Mouse (Mus musculus): ENCODE results near the gene Amy2a1. TPM values are rescaled to one million over a fixed set of nuclear protein-coding genes. Genes with fewer than 3 reads are reported as not detected.
"Not testable (repeated sequence)": the region's sequence is repeated elsewhere in the genome, so short reads cannot be mapped to it uniquely, and the experiment has no call there.

Gene Amy2a1
- polyA plus RNA-seq (2015; fragmentation: Nextera tagmentation; extraction: Ambion mirVana): 0.17 and 12.3 TPM in 2 replicates

- H3K27ac ChIP-seq; H3K27me3 ChIP-seq; H3K4me2 ChIP-seq; H3K36me3 ChIP-seq; H3K9me3 ChIP-seq; ATAC-seq (ENCODE audit: borderline replicate concordance, extremely low read depth, low FRiP score, low TSS enrichment); H3K4me1 ChIP-seq; H3K9ac ChIP-seq; H3K4me3 ChIP-seq: not testable (repeated sequence)
- 78% methylated on average over 3 of the region's 3 CpGs for WGBS
These were observed at the start of gene Amy2a1 for GRCm38 (mm10) chr3:113532328-113532727. Gene Amy2a1 (minus strand): TSS chr3:113532428.

GRCm38 (mm10) chr3:113574578-113574977, 42.4 kb upstream of the Amy2a1 start:
- ATAC-seq (ENCODE audit: borderline replicate concordance, extremely low read depth, low FRiP score, low TSS enrichment): no peak
- Histone ChIP-seq H3K9ac (no peak overlapping the region), H3K4me1 (no peaks in the 10 kb centered on the region), H3K9me3 (no peaks in the 10 kb centered on the region), H3K36me3 (no peaks in the 10 kb centered on the region), H3K4me2 (no peak overlapping the region), H3K27me3 (no peaks in the 10 kb centered on the region), H3K27ac (no peak overlapping the region), H3K4me3 (no peak overlapping the region)
- 68% methylated on average over 4 of the region's 4 CpGs for WGBS

- no peak overlapping the region for H3K9ac ChIP-seq
These were observed 41.9 kb upstream of the Amy2a1 start for GRCm38 (mm10) chr3:113574138-113574537.

DNA sequence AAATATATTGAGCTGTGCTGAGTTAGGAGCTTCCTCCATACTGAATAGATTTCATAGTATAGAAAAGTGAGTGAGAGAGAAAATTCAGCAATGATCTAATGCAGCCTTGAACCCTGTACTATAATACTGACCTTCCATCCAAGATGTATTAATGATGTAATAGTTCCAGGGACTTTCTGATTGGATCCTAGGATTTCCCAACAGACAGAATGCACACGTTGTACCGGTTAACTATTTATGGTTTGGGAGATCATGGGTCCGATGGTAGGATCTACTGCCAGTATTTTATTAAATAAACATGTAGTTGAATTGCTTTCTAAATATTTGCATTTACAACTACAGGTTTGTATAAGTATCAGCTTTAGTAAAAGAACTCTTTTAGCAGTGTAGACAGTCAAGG, 39.9 kb upstream of the Amy2a1 start:
- WGBS: 53% methylated on average over 3 of the region's 3 CpGs
- H3K27ac ChIP-seq: no peak overlapping the region
- ATAC-seq (ENCODE audit: borderline replicate concordance, extremely low read depth, low FRiP score, low TSS enrichment): no peak

More at GRCm38 (mm10) chr3:113574138-113574537, 41.9 kb upstream of the Amy2a1 start:
- WGBS: 49% methylated on average over 2 of the region's 2 CpGs
- Histone ChIP-seq H3K4me3 (no peak overlapping the region), H3K36me3 (no peaks in the 10 kb centered on the region), H3K4me1 (no peaks in the 10 kb centered on the region), H3K4me2 (no peak overlapping the region), H3K27ac (no peak overlapping the region), H3K9me3 (no peaks in the 10 kb centered on the region), H3K27me3 (no peaks in the 10 kb centered on the region)
- ATAC-seq (ENCODE audit: borderline replicate concordance, extremely low read depth, low FRiP score, low TSS enrichment): no peak

GRCm38 (mm10) chr3:113539692-113540091, 7.5 kb upstream of the Amy2a1 start:
- no peaks in the 10 kb centered on the region for H3K27me3 ChIP-seq
- H3K9ac ChIP-seq: no peak overlapping the region
- H3K9me3 ChIP-seq: no peaks in the 10 kb centered on the region
- no peak overlapping the region for H3K27ac ChIP-seq
- ATAC-seq (ENCODE audit: borderline replicate concordance, extremely low read depth, low FRiP score, low TSS enrichment): no peak
- H3K4me1 ChIP-seq: no peaks in the 10 kb centered on the region
- H3K4me2 ChIP-seq: no peak overlapping the region
- H3K36me3 ChIP-seq: no peaks in the 10 kb centered on the region
- H3K4me3 ChIP-seq: no peak overlapping the region

More for the DNA sequence above, 39.9 kb upstream of the Amy2a1 start:
- Histone ChIP-seq H3K9me3 (no peaks in the 10 kb centered on the region), H3K4me2 (no peak overlapping the region), H3K9ac (no peak overlapping the region), H3K36me3 (no peaks in the 10 kb centered on the region), H3K27me3 (no peaks in the 10 kb centered on the region), H3K4me3 (no peak overlapping the region), H3K4me1 (no peaks in the 10 kb centered on the region)

Other genes with a start within 250 kb of the Amy2a1 start
- 2.6 TPM in 1 of 2 replicates, not detected in the other for gene Amy2a4, start 241.0 kb downstream of the Amy2a1 start, polyA plus RNA-seq (2015; fragmentation: Nextera tagmentation; extraction: Ambion mirVana)
- 2.6 TPM in 1 of 2 replicates, not detected in the other for gene Amy2a3, start 208.4 kb downstream of the Amy2a1 start, polyA plus RNA-seq (2015; fragmentation: Nextera tagmentation; extraction: Ambion mirVana)
- gene Amy2a2, start 175.8 kb downstream of the Amy2a1 start, polyA plus RNA-seq (2015; fragmentation: Nextera tagmentation; extraction: Ambion mirVana): 2.6 TPM in 1 of 2 replicates, not detected in the other
- 0.41 and 0.48 TPM in 2 replicates for gene Amy1, start 74.3 kb upstream of the Amy2a1 start, polyA plus RNA-seq (2015; fragmentation: Nextera tagmentation; extraction: Ambion mirVana)
- 31.9 and 34.5 TPM in 2 replicates for gene Rnpc3, start 97.7 kb upstream of the Amy2a1 start, polyA plus RNA-seq (2015; fragmentation: Nextera tagmentation; extraction: Ambion mirVana)